Mouse (Mus musculus): ENCODE results near the gene Parm1.

DNA sequence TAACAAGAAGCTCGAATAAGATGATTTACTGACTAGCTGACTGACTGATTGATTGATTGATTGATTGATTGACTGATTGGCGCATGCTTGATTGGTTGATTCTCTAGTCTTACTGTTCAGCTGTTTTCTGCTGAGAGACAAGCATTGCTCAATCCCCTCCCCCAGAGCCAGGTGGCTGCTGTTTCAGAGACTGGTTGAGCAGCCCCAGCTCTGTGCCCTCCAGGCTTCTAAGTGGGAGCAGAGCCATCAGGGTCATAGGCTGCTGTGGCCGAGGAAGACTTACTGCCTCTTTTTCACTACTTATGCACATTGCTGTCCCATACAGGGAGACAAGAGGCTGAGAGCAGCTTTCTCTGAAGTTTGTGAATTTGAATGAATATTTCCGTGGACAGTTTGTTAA lies 2.1 kb downstream of the Parm1 start:
- TF ChIP-seq CTCF (IDR thresholded peaks at IDR 0.05; ENCODE audit: control insufficient read depth, insufficient read depth, insufficient replicate concordance, low read depth, low read length) (no peak), POLR2A (IDR thresholded peaks at IDR 0.05; ENCODE audit: control insufficient read depth, low read depth, low read length) (no peak)
